ENCODE assay signal across 24 mouse cellular contexts in genomic region chr4:135046619-135047018, GRCm38 (mm10).
DNase-seq lines count a peak whose midpoint lies in the region; ATAC-seq and TF ChIP-seq lines count a peak whose summit lies in the region.
"Had no signal": no experiment of that assay in that cellular context is flagged by ENCODE, and none has a peak within 500 bp of the region (broad histone marks: within the 10 kb centered on the region; RNA-seq: fewer than 3 reads in every experiment).

No protein-coding gene starts in this region.

- no peak for TF ChIP-seq RAD21 in MEL (IDR thresholded peaks at IDR 0.05; ENCODE audit: low read depth, low read length)

- peaks cover 0 to 26% of the 10 kb centered on the region in 2 experiments; a peak in 2 of 4 replicates for H3K36me3 ChIP-seq in MEL (ENCODE audit: control insufficient read depth in 1 of 2, insufficient read depth in 2 of 2, low read length in 2 of 2)
- H3K36me3 ChIP-seq in liver, embryonic 14.5 days (replicated peaks; ENCODE audit: control insufficient read depth, insufficient read depth, low read depth) = no peaks in the 10 kb centered on the region
- H3K36me3 ChIP-seq in myocyte (ENCODE audit: control insufficient read depth, insufficient read depth) = no peaks in the 10 kb centered on the region
- no peaks in the 10 kb centered on the region for H3K36me3 ChIP-seq in neural tube, embryonic 15.5 days
- H3K36me3 ChIP-seq in heart, embryonic 10.5 days = no peaks in the 10 kb centered on the region
- H3K36me3 ChIP-seq: embryonic facial prominence, embryonic 10.5 days; heart, embryonic 12.5 days; hindbrain, embryonic 10.5 days; intestine, embryonic 15.5 days; limb, embryonic 13.5 days; midbrain, embryonic 10.5 days had no signal

- peak; percentile 92 for DNase-seq in MEL (ENCODE audit: low read depth, low spot score)
- peak; percentile 37 for DNase-seq in c-Kit-positive CD71-positive TER-119-negative erythroid progenitor cells, embryonic 14.5 days (ENCODE audit: low read depth)
- DNase-seq in liver, embryonic 14.5 days (ENCODE audit: low read depth in 3 of 3, low spot score in 3 of 3) = peak in 2 of 3 experiments; percentile 17 to 35
- no peak for DNase-seq in heart, embryonic 10.5 days (ENCODE audit: low spot score)
- no peak for DNase-seq in kidney, postnatal 4 days
- DNase-seq: adrenal gland, postnatal 14 days; B cell, adult 2 months; cerebellum, adult 9-10 months; gastrocnemius, postnatal 10 days; kidney, adult 8-10 months; kidney, postnatal 36 days; thymus, postnatal 14 days had no signal

- peak overlapping the region; percentile 57 for H3K27ac ChIP-seq in MEL (ENCODE audit: control insufficient read depth, low read depth, low read length)
- H3K27ac ChIP-seq in liver, embryonic 14.5 days = no peak overlapping the region
- H3K27ac ChIP-seq in neural tube, embryonic 15.5 days (replicated peaks) = no peak overlapping the region
- no peak overlapping the region for H3K27ac ChIP-seq in heart, embryonic 10.5 days
- H3K27ac ChIP-seq: embryonic facial prominence, embryonic 10.5 days; hindbrain, embryonic 10.5 days; intestine, embryonic 15.5 days; limb, embryonic 13.5 days; midbrain, embryonic 10.5 days had no signal

- H3K4me3 ChIP-seq in MEL (ENCODE audit: control insufficient read depth in 1 of 2, insufficient read depth in 1 of 2, low read depth in 2 of 2, low read length in 2 of 2) (peak overlapping the region; percentile 51 to 76), myocyte (no peak overlapping the region)
- no peak overlapping the region for H3K4me3 ChIP-seq in liver, embryonic 14.5 days (ENCODE audit: insufficient read depth in 1 of 2, low read depth in 2 of 2, low read length in 2 of 2)
- no peak overlapping the region for H3K4me3 ChIP-seq in neural tube, embryonic 15.5 days (replicated peaks)
- H3K4me3 ChIP-seq in heart, embryonic 10.5 days = no peak overlapping the region
- H3K4me3 ChIP-seq: embryonic facial prominence, embryonic 10.5 days; heart, embryonic 12.5 days; hindbrain, embryonic 10.5 days; intestine, embryonic 15.5 days; limb, embryonic 13.5 days; midbrain, embryonic 10.5 days had no signal

- TF ChIP-seq CTCF in MEL (IDR thresholded peaks at IDR 0.05 in 2 of 3, conservative IDR thresholded peaks at IDR 0.05 in 1 of 3; ENCODE audit: control insufficient read depth in 1 of 3, insufficient read depth in 1 of 3, low read depth in 2 of 3, low read length in 3 of 3, poor library complexity in 1 of 3, severe bottlenecking in 1 of 3) = no peak
- TF ChIP-seq CTCF in liver, embryonic 14.5 days (IDR thresholded peaks at IDR 0.05; ENCODE audit: low read depth) = no peak

- no peak for TF ChIP-seq EP300 in MEL (IDR thresholded peaks at IDR 0.05; ENCODE audit: low read depth in 1 of 2, low read length in 2 of 2)
- TF ChIP-seq EP300 in liver, embryonic 14.5 days (IDR thresholded peaks at IDR 0.05; ENCODE audit: low read depth) = no peak

- no peak overlapping the region for H3ac ChIP-seq in myocyte (ENCODE audit: control insufficient read depth, insufficient read length)

- 29% methylated on average over 7 of the region's 7 CpGs for WGBS in liver, embryonic 14.5 days (ENCODE audit: insufficient replicate concordance)
- 87% methylated on average over 7 of the region's 7 CpGs for WGBS in neural tube, embryonic 15.5 days
- WGBS in heart, embryonic 10.5 days = 76% methylated on average over 7 of the region's 7 CpGs

- H3K4me2 ChIP-seq in liver, embryonic 14.5 days (ENCODE audit: low read depth) = no peak overlapping the region
- H3K4me2 ChIP-seq in myocyte (ENCODE audit: low read depth) = peak overlapping the region; percentile 37
- H3K4me2 ChIP-seq in neural tube, embryonic 15.5 days = no peak overlapping the region
- H3K4me2 ChIP-seq: heart, embryonic 12.5 days; intestine, embryonic 15.5 days; limb, embryonic 13.5 days; lung, embryonic 14.5 days had no signal

- peak overlapping the region; percentile 72 for H3K9ac ChIP-seq in MEL (ENCODE audit: control insufficient read depth, low read depth, low read length, poor library complexity, severe bottlenecking)
- H3K9ac ChIP-seq in liver, embryonic 14.5 days (replicated peaks) = no peak overlapping the region
- H3K9ac ChIP-seq in neural tube, embryonic 15.5 days (replicated peaks) = no peak overlapping the region
- H3K9ac ChIP-seq: heart, embryonic 12.5 days; intestine, embryonic 15.5 days; limb, embryonic 13.5 days; lung, embryonic 14.5 days had no signal

- H3K79me2 ChIP-seq in MEL (ENCODE audit: control insufficient read depth, insufficient read depth, low read length, poor library complexity) (no peaks in the 10 kb centered on the region), myocyte (ENCODE audit: control insufficient read depth, insufficient read depth) (no peaks in the 10 kb centered on the region)

- H3K27me3 ChIP-seq in MEL (ENCODE audit: control insufficient read depth in 1 of 2, insufficient read depth in 2 of 2, low read length in 2 of 2) (no peaks in the 10 kb centered on the region), myocyte (ENCODE audit: control insufficient read depth, insufficient read depth, insufficient read length) (no peaks in the 10 kb centered on the region)
- no peaks in the 10 kb centered on the region for H3K27me3 ChIP-seq in liver, embryonic 14.5 days (ENCODE audit: control insufficient read depth, insufficient read depth, low read length)
- 0 out of 2 replicates have a peak, but pooled peaks cover 5% of the 10 kb centered on the region for H3K27me3 ChIP-seq in neural tube, embryonic 15.5 days (replicated peaks)
- peaks cover 32% of the 10 kb centered on the region; the same call in 1 of the 2 replicates for H3K27me3 ChIP-seq in heart, embryonic 10.5 days (ENCODE audit: insufficient read depth, poor library complexity, severe bottlenecking)
- H3K27me3 ChIP-seq: intestine, embryonic 15.5 days; Patski had no signal

- peaks cover 14 to 42% of the 10 kb centered on the region in 2 experiments for H3K4me1 ChIP-seq in MEL (ENCODE audit: control insufficient read depth in 1 of 2, insufficient read depth in 2 of 2, low read length in 2 of 2)
- H3K4me1 ChIP-seq in liver, embryonic 14.5 days (replicated peaks; ENCODE audit: control insufficient read depth in 2 of 2, insufficient read depth in 2 of 2, low read length in 1 of 2) = peaks cover 4 to 7% of the 10 kb centered on the region in 2 experiments
- peaks cover 13% of the 10 kb centered on the region; the same call in 1 of the 2 replicates for H3K4me1 ChIP-seq in neural tube, embryonic 15.5 days
- H3K4me1 ChIP-seq in heart, embryonic 10.5 days = peaks cover 13% of the 10 kb centered on the region
- H3K4me1 ChIP-seq: intestine, embryonic 15.5 days; midbrain, embryonic 10.5 days had no signal

- 0 out of 2 replicates have a peak, but pooled peaks have one; percentile 33 for ATAC-seq in liver, embryonic 14.5 days (ENCODE audit: insufficient read depth)
- no peak for ATAC-seq in neural tube, embryonic 15.5 days (ENCODE audit: low FRiP score)
- ATAC-seq: forebrain, embryonic 16.5 days; hindbrain, embryonic 16.5 days; intestine, embryonic 15.5 days; Patski had no signal

- H3K9me3 ChIP-seq in MEL (replicated peaks; ENCODE audit: insufficient read depth, low read length) = no peaks in the 10 kb centered on the region
- H3K9me3 ChIP-seq in liver, embryonic 14.5 days (ENCODE audit: control insufficient read depth, low read length) = no peaks in the 10 kb centered on the region
- H3K9me3 ChIP-seq in neural tube, embryonic 15.5 days (replicated peaks) = no peaks in the 10 kb centered on the region
- no peaks in the 10 kb centered on the region for H3K9me3 ChIP-seq in heart, embryonic 10.5 days
- H3K9me3 ChIP-seq: embryonic facial prominence, embryonic 10.5 days; heart, embryonic 12.5 days; hindbrain, embryonic 10.5 days; intestine, embryonic 15.5 days; limb, embryonic 13.5 days; midbrain, embryonic 10.5 days had no signal

- TF ChIP-seq POLR2A in MEL (IDR thresholded peaks at IDR 0.05; ENCODE audit: control insufficient read depth in 1 of 2, insufficient read depth in 1 of 2, low read depth in 1 of 2, low read length in 2 of 2, poor library complexity in 1 of 2) = peak; percentile 44 to 78; a peak in 2 of 4 replicates
- no peak for TF ChIP-seq POLR2A in myocyte (IDR thresholded peaks at IDR 0.05; ENCODE audit: insufficient read length, low read depth)

TF ChIP-seq in MEL, 35 proteins besides CTCF, POLR2A, EP300 and RAD21 (continues in another document):
- TF ChIP-seq TCF12 (IDR thresholded peaks at IDR 0.05; ENCODE audit: low read depth, low read length) (peak; percentile 58; the same call in 1 of the 2 replicates), ETS1 (IDR thresholded peaks at IDR 0.05; ENCODE audit: low read depth, low read length) (0 out of 2 replicates have a peak, but pooled peaks have one; percentile 46), ELF1 (IDR thresholded peaks at IDR 0.05; ENCODE audit: low read depth, low read length) (0 out of 2 replicates have a peak, but pooled peaks have one; percentile 24), JUND (IDR thresholded peaks at IDR 0.05; ENCODE audit: low read depth, low read length) (no peak), USF2 (IDR thresholded peaks at IDR 0.05; ENCODE audit: borderline replicate concordance in 1 of 2, insufficient read depth in 1 of 2, low read depth in 1 of 2, low read length in 2 of 2) (no peak), ZKSCAN1 (IDR thresholded peaks at IDR 0.05; ENCODE audit: low read depth, low read length) (no peak), GATA1 (IDR thresholded peaks at IDR 0.05; ENCODE audit: low read depth, low read length) (no peak), CHD1 (IDR thresholded peaks at IDR 0.05; ENCODE audit: low read depth, low read length) (no peak), BHLHE40 (IDR thresholded peaks at IDR 0.05; ENCODE audit: borderline replicate concordance, low read depth, low read length) (peak; percentile 86), NELFE (IDR thresholded peaks at IDR 0.05; ENCODE audit: low read depth, low read length) (peak; percentile 84)

TF ChIP-seq in myocyte, 11 proteins besides CTCF, POLR2A, EP300 and RAD21:
- TF ChIP-seq CEBPB (IDR thresholded peaks at IDR 0.05; ENCODE audit: insufficient read depth, poor library complexity, severe bottlenecking) = no peak
- no peak for TF ChIP-seq MYOG (IDR thresholded peaks at IDR 0.05; ENCODE audit: control insufficient read depth in 1 of 3, insufficient read depth in 1 of 3, insufficient read length in 2 of 3, low read depth in 2 of 3)
- no peak for TF ChIP-seq MYOD1 (IDR thresholded peaks at IDR 0.05; ENCODE audit: control insufficient read depth in 1 of 3, insufficient read length in 2 of 3, low read depth in 2 of 3)
- no peak for TF ChIP-seq POLR2AphosphoS2 (IDR thresholded peaks at IDR 0.05; ENCODE audit: insufficient read length, low read depth)
- TF ChIP-seq SRF (IDR thresholded peaks at IDR 0.05; ENCODE audit: control insufficient read depth, insufficient read length, low read depth) = no peak

Comparison
In these comparisons a context has a peak if more than half of its experiments do, and no peak if none do; other contexts are left out.
1. DNase-seq: peak in MEL (single experiment), c-Kit-positive CD71-positive TER-119-negative erythroid progenitor cells, embryonic 14.5 days (single experiment) and liver, embryonic 14.5 days (2 of 3); none in heart, embryonic 10.5 days (single experiment) and kidney, postnatal 4 days (0 of 2).
2. H3K4me3 ChIP-seq: peak in MEL (2 of 2); none in liver, embryonic 14.5 days (0 of 2), myocyte (single experiment), neural tube, embryonic 15.5 days (single experiment) and heart, embryonic 10.5 days (single experiment).